Mouse (Mus musculus): ENCODE results near the gene Gm5148. TPM values are rescaled to one million over a fixed set of nuclear protein-coding genes. Genes with fewer than 3 reads are reported as not detected.
A peak's percentile ranks its signal among the peaks of the same experiment; 100 is the strongest.

The Gm5148 gene
- total and polyA plus RNA-seq, 3 experiments, result 1.0 to 147 TPM; not detected in 1

- TF ChIP-seq CHD1 (IDR thresholded peaks at IDR 0.05; ENCODE audit: low read depth, low read length) (no peak), MAX (IDR thresholded peaks at IDR 0.05; ENCODE audit: low read length) (no peak), MAZ (IDR thresholded peaks at IDR 0.05; ENCODE audit: low read depth, low read length) (no peak), JUND (IDR thresholded peaks at IDR 0.05; ENCODE audit: low read depth, low read length) (peak; percentile 78; the same call in 1 of the 2 replicates), USF1 (IDR thresholded peaks at IDR 0.05; ENCODE audit: low read depth, low read length) (no peak), POLR2A (IDR thresholded peaks at IDR 0.05; ENCODE audit: control insufficient read depth in 1 of 2, insufficient read depth in 1 of 2, low read depth in 1 of 2, low read length in 2 of 2, poor library complexity in 1 of 2) (no peak), EP300 (IDR thresholded peaks at IDR 0.05; ENCODE audit: low read depth in 1 of 2, low read length in 2 of 2) (peak; percentile 77 to 82), ELF1 (IDR thresholded peaks at IDR 0.05; ENCODE audit: low read depth, low read length) (no peak), USF2 (IDR thresholded peaks at IDR 0.05; ENCODE audit: borderline replicate concordance in 1 of 2, insufficient read depth in 1 of 2, low read depth in 1 of 2, low read length in 2 of 2) (no peak), RCOR1 (IDR thresholded peaks at IDR 0.05; ENCODE audit: low read depth, low read length) (peak; percentile 93), POLR2AphosphoS2 (IDR thresholded peaks at IDR 0.05; ENCODE audit: low read length) (no peak), ETS1 (IDR thresholded peaks at IDR 0.05; ENCODE audit: low read depth, low read length) (peak; percentile 92), MEF2A (IDR thresholded peaks at IDR 0.05; ENCODE audit: extremely low read depth, insufficient replicate concordance, low read depth, low read length, poor library complexity, severe bottlenecking) (peak; percentile 81; the same call in 1 of the 2 replicates), E2F4 (IDR thresholded peaks at IDR 0.05; ENCODE audit: borderline replicate concordance, low read depth, low read length) (no peak), KAT2A (conservative IDR thresholded peaks at IDR 0.05; ENCODE audit: low read depth, low read length) (no peak; the same call in 1 of the 2 replicates), CTCF (IDR thresholded peaks at IDR 0.05 in 2 of 3, conservative IDR thresholded peaks at IDR 0.05 in 1 of 3; ENCODE audit: control insufficient read depth in 1 of 3, insufficient read depth in 1 of 3, low read depth in 2 of 3, low read length in 3 of 3, poor library complexity in 1 of 3, severe bottlenecking in 1 of 3) (no peak), ZKSCAN1 (IDR thresholded peaks at IDR 0.05; ENCODE audit: low read depth, low read length) (no peak), GABPA (IDR thresholded peaks at IDR 0.05; ENCODE audit: low read depth, low read length) (no peak), TAL1 (IDR thresholded peaks at IDR 0.05; ENCODE audit: low read length) (peak; percentile 18; the same call in 1 of the 2 replicates), RAD21 (IDR thresholded peaks at IDR 0.05; ENCODE audit: low read depth, low read length) (no peak; the same call in none of the 2 replicates)
Measured at GRCm38 (mm10) chr3:37672266-37673040, 51.8 kb downstream of the Gm5148 start (continued).

GRCm38 (mm10) chr3:37669100-37669499 lies 55.2 kb downstream of the Gm5148 start:
- H3K4me1 ChIP-seq (ENCODE audit: control insufficient read depth in 1 of 2, insufficient read depth in 2 of 2, low read length in 2 of 2), result peaks cover 28 to 47% of the 10 kb centered on the region in 2 experiments
- peak overlapping the region; percentile 87 for H3K9ac ChIP-seq (ENCODE audit: control insufficient read depth, low read depth, low read length, poor library complexity, severe bottlenecking)
- H3K4me3 ChIP-seq (ENCODE audit: control insufficient read depth in 1 of 2, insufficient read depth in 1 of 2, low read depth in 2 of 2, low read length in 2 of 2), result peak overlapping the region; percentile 84 to 85
- H3K36me3 ChIP-seq (ENCODE audit: control insufficient read depth in 1 of 2, insufficient read depth in 2 of 2, low read length in 2 of 2), result peaks cover 6 to 58% of the 10 kb centered on the region in 2 experiments; a peak in 3 of 4 replicates
- no peaks in the 10 kb centered on the region for H3K27me3 ChIP-seq (ENCODE audit: control insufficient read depth in 1 of 2, insufficient read depth in 2 of 2, low read length in 2 of 2)
- TF ChIP-seq MXI1 (IDR thresholded peaks at IDR 0.05; ENCODE audit: low read depth, low read length) (peak; percentile 4; the same call in 1 of the 2 replicates), MYC (IDR thresholded peaks at IDR 0.05; ENCODE audit: low read depth, low read length) (0 out of 2 replicates have a peak, but pooled peaks have one; percentile 1), GABPA (IDR thresholded peaks at IDR 0.05; ENCODE audit: low read depth, low read length) (no peak), GATA1 (IDR thresholded peaks at IDR 0.05; ENCODE audit: low read depth, low read length) (peak; percentile 54)
- no peaks in the 10 kb centered on the region for H3K9me3 ChIP-seq (replicated peaks; ENCODE audit: insufficient read depth, low read length)
- peak overlapping the region; percentile 94 for H3K27ac ChIP-seq (ENCODE audit: control insufficient read depth, low read depth, low read length)
- H3K79me2 ChIP-seq (ENCODE audit: control insufficient read depth, insufficient read depth, low read length, poor library complexity), result peaks cover 37% of the 10 kb centered on the region
- peak; percentile 84 for DNase-seq (ENCODE audit: low read depth, low spot score)

All from MEL (cell line).